Mouse (Mus musculus) urinary bladder, postnatal 10 days (tissue): ENCODE measurements around the gene Hapln2.
A peak's percentile ranks its signal among the peaks of the same experiment; 100 is the strongest.

Experiments used
- DNase-seq: peaks from one replicate; pipeline ENCODE4 v3.0.0; 2022; ENCODE audit warnings: low spot score

The Hapln2 gene

DNA sequence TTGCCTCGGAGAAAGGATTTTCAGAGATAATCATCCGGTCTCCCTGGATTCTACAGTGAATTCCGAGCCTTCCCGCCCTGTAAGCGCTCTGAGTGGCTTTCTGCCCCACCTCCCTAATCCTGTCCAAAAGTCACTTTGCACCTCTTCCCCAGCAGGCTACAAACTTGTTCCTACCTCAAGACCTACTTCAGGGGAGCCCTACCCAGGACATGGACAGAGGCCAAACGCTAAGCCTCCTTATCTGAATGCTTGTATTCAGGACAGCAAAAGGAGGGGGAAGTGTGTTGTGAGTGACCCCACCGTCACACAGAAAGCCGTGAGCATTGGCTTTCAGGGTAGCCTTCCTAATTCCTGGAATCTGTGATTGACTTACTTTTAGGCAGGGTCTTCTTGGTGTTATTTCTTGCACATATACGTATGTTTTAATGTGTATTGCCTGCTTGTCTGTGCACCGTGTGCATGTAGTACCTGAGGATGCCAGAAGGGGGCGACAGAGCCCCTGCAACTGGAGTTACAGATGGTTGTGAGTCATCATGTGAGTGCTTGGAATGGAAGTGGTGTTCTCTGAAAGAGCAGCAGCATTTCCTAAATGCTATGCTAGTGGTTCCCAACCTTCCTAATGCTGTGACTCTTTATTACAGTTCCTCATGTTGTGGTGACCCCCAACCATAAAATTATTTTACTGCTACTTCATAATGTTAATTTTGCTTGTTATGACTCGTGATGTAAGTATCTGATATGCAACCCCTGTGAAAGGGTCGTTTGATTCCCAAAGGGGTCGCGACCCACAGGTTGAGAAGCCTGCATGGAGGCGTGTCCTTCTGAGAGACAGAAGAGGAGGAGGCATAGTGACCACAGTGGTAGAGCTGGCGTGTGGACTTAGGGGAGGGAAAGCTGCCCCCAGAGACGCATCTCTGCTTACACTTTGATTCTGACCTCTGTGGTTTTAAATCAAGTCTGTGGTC lies 21.3 kb downstream of the Hapln2 start:
- DNase-seq = no peak

DNA sequence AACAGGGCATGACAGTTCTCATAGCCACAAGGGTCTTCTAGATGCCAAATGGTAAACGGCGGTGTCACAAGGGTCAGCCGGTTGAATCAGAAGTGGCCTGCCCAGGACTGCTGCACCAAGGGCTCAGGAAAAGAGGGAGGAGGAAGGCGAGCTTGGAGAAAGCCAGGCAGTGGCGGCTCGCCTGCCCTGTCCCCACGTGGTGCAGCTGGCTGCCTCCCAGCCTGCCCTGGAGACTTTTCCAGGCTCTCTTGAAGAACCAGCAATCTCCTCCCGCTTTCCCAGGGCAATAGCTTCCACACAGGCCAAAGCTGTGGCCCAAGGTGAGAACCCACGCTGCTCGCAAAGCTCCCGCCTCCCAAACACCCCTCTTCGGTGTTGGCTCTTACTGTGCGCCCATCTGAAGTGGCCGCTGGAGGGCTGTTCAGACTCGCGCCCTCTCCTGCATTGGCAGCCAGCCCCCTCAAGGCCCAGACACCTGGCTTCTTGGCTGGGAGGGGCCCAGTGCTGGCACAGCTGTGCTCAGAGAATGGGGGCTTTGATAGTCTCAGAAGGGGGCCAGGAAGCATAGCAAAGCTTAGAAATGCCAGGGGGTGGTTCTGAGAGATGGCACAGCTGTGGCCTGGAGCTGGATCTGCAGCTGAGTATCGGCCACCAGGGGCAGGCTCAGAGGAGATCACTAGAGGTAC lies 24.9 kb downstream of the Hapln2 start:
- no peak for DNase-seq

DNA sequence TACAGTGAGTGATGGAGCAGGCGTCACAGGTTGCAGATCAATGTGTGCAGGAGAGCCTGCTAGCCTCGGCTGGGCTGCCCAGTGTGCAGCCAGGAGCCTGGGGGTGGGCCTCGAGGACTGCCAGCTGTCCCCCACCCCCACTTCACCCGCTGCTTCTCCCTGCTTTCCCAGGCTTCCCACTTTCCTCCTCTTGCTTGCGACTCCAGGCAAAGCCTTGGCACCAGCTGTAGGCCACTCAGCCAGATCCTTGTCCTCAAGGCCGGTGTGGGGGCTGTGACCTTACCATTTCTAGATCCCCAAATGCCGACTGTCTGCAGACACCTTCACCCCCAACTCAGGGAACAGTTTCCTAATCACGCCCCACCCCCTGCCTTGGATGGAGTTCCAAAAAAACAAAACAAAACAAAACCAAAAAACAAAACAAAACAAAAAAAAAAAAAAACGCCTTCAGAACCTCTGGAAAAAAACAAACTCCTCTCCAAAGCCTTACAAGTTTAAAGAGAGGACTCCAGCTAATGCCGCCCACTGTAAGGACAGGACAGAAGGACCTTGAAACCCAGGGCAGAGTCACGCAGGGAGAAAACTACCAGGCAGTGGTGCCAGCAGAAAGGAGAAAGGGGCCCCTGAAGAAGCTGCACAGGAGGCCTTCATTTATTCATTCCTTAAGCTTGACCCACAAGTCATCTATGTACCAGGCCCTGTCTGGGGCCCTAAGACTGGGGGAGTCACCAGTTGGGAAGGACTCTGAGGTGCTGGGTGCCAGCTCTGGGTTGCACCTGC lies 26.4 kb downstream of the Hapln2 start:
- no peak for DNase-seq

DNA sequence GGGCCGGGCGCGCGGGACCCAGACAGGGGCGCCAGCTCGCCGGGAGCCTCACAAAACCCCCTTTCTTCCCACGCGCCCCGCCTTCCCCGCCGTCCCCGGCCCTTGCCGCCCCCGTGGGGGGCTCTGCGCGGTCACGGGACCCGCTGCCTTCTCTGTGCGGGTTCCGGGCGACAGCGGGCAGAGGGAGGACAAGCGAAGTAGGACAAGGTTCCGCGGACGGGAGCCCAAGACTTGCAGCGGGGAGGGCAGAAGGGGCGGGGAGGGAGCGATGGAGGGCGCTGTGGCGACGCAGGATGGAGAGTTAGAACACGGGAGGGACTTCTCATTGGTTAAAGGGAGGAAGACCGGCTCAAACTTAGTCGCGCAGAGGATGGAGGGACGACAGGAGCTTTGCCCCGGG lies 27.2 kb downstream of the Hapln2 start, which contains the start of gene Bcan:
Gene Bcan, minus strand, starts transcription at position 50 of the 400 bp plus-strand sequence.
- no peak for DNase-seq

DNA sequence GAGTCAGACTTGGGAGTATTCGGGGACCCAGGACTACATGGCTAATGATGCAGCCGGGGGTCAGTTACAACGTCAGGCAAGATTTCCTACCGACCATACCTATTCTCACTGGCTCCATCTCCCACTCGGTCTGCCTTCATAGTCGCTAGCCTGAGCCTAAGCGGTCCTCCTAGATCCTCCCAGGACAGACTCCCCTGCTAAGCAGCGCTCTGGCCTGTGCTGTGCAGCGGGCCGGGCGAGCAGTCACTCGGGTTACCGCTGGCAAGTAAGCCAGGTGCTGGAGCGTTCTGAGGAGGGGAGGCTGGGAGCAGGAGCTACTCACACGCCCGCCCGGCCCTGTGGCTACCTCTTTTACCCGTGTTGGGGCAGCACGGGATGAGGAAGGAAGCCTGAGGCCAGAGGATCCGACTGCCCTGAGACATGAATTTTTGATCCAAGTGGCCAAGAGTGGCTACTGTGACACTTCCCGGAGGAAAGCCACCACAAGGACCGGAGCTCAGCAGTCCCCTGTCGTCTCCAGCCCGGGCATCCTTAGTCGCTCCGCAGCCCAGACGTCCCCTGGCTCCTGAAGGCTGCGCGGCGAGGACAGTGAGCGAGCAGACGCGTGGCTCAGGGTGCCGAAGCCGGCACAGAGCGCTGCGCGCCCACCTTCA lies 28.0 kb downstream of the Hapln2 start:
- no peak for DNase-seq

DNA sequence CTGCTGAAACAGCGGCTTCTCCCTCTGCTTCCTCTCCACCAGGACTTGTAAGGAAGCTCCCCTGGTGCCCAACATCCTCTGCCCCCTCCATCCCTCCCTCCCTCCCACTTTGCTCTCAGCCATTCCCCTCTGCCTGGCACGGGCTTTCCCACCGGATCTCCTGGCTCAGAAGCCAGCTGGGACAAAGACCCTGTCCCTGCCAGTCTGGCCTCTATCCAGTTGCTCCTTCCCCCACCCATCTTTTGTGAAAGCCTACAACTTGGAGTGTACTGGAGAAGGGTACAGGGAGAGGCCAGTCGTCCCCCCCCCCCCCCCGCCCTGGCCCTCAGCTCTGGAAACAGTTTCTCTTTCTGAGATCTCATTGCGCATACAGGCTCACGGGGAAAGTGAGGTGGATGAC lies 28.6 kb downstream of the Hapln2 start:
- no peak for DNase-seq

DNA sequence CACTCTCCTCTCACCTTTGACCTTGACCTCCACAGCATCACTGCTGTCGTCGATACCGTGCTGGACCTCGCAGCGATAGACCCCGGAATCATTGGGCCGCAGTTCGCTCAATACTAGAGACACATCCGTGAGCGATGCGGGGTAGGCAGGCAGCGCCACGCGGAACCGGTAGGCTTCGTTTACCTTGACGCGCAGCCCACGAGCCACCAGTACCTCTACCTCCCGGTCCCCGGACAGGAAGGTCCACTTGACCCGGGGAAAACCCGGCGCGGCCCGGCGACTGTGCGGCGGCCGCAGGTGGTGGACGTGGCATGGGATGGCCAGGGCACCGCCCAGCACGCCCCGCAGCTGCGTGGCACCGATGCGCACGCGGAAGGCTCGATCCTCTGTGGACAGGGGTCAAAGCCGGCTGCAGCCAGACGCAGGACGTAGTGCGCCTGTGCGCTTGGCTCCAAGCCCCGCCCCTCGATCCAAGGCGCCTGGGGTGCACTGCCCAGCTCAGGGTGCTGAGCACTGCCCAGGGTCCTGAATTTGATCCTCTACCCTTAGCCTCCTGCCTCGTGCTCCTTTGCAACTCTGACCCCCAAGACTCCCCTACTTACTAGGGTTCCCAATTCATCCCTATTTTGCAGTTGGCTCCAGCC lies 30.3 kb downstream of the Hapln2 start:
- DNase-seq = no peak

DNA sequence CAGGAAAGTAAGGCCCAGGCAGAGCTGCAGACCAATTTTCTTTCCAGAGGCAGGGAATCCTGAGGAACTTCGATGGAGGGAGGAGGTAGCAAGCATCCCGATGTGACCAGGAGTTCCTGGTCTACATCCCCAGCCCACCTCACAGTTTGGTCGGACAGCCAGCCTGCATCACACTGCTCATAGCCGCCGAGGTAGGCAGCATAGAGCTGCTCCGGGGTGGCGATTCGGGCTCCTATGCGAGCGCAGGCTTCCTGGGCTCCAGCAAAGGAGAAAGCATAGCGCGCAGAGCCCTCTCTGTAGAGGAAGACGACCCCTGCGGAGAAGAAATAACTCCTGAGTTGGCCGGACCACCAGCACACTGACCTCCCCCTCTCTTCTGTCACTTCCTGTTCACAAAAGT lies 31.0 kb downstream of the Hapln2 start:
- DNase-seq = no peak

DNA sequence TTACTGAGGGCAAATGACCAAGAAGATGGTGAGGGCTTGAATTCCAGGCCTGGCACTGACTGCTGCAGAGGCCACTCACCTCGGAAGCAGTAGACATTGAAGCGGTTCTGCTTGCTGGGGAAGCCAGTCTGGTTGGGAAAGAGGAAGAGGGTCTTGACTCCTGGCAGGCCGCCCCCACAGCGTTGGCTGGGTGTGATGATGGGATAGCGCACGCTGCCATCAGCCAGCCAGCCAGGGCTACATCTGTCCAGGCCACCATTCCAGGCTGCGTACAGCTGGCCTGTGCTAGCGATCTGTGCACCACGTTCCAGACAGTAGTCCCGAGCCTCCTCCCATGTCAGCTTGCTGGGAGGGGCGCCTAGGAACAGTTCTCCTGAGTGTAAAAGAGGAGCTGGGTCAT lies 32.1 kb downstream of the Hapln2 start:
- DNase-seq = no peak

DNA sequence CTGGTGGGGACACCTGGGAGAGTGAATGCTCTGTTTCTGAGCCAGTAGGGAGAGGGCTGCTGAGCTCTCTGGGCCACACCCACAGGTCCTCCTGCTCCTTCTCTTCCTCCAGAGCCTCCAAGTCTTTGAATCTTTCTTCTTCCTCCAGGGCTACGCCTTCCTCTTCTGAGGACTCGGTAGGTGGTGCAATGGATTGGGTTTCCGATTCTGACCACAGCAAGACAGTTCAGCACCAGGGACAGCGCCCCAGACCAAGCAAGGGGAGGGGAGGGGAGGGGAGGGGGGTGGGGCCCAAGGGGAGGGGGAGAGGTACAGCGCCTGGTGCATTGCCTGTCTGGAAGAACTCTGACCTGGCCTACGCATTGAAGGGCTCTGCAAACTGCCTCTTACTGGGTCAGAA lies 33.9 kb downstream of the Hapln2 start:
- DNase-seq = no peak

DNA sequence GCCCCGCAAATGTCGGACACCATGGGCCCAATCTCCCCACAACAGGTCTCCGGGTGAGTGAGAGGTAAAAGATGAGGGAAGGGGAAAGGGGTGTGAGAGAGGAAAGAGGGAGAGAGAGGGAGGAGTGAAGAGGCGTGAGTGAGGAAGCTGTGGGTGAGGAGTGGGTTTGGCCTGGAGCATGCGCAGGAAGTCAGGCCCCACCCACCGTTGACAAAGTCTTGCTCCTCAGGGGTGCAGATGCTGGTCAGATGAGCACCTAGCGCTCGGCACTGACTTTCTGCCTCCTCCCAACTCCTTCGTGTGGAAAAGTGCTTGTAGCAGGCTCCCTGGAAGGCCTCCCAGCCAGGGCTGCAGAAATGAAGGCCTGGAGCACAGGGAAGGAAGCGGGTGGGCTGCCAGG lies 37.4 kb downstream of the Hapln2 start:
- DNase-seq = no peak

DNA sequence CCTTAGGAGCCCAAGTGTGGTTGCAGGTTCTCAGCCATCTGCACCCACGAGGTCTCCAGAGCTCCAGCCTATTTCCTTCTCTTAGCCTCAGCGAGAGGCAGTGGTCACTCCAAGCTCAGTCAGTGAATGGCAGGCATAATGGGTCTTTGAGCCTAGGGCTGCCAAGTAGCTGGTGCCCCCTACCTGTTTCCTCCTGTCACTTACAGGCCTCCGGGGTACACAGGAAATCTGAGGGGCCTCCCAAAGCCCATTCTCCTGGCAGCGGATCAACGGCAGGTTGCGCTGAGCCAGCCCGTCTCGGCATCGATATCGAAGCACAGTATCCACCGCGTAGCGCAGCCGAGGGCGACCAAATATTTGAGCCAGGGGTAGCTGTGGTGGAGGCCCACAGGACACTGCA lies 39.3 kb downstream of the Hapln2 start:
- DNase-seq = no peak

DNA sequence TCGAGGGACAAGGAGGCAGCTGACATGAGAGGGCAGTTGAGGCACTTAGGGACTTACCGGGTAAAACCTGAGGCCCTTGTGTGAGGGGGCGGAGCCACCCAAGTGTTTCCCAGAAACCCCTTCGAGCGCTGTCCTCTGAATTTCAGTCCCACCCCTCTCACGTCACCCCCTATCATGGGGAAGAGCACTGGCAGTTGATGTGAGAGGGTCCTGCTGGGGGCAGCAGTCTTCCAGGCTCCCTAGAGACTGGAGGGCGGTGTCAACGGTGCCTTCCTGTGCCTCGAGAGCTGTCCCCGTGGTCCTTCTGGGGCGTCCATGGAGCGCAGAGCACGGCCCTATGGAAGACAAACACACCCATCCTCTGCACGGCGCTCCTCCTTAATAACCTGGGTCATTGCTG lies 39.8 kb downstream of the Hapln2 start:
- no peak for DNase-seq

DNA sequence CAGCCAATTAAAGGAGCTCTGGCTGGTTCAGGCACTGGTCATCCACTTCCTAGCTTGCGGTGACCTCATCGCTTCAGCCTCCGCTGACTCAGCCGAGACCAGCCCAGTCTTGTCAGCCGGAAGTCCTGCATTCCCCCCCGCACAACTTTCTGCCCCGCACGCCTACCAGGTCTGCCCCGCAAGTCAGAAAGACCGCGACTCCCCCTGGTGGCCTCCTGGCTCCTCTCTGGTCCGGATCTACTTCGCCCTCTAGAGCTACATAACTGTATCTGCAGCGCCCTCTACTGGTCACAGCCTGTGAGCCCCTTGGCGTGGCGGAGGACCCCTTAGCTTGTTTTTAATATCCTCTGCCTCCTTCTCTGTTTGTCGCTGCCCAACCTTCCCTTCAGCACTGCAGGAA lies 40.5 kb downstream of the Hapln2 start:
- DNase-seq = peak; percentile 94

DNA sequence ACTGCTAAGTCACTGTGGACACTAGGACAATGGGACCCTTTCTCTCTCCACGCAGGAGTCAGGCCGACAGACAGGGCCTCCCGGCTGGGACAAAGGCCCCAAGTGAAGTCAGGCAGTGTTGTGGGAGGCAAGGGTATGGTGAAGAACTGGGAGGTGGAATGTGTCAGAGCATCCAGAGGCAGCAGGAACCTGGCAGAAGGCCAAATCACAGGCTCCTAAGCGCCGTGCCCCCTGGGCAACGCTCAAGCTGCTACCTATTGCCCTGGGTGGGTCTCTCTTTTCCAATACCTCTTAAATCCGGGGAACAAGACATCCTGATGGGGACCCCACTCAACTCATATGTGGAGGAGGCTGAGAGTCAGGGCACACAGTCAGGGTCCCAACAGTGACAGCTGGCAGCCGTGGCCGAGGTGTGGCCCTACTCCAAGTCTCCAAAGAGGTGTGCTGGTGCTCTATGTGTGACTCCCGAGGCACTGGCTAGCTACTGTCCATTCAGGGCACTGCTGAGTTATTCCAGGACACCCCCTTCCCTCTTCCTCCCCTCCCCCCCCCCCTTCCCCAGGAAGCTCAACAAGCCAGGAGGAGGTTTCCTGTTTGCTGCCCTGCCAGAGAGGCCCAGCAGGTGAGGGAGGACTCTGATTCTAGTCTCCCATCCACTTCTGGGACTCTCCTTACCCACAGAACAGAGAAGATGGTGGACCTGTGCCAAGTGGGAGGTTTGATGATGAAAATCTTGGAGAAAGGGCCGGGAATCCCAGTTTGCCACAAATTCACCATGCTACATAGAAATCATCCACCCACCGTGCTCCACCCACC lies 41.7 kb downstream of the Hapln2 start:
- no peak for DNase-seq

DNA sequence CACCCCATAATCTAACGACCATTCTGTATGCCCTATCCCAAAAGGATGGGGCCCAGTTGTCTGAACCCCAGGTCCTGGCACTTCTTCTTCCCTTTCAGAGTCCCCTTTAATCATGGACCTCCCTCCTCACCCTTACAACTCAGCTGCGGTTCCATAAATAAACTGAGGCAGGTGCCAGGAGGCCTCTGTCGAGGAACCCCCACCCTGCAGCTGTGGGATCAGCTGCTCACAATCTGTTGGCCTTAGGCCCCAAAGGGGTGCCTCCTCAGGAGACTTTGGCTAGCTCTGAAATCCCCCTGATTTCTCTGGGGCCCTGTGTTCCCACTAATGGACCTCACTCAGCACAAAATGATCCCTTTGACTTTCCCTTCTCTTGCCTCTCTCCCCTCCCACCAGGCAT lies 43.3 kb downstream of the Hapln2 start:
- DNase-seq = no peak

DNA sequence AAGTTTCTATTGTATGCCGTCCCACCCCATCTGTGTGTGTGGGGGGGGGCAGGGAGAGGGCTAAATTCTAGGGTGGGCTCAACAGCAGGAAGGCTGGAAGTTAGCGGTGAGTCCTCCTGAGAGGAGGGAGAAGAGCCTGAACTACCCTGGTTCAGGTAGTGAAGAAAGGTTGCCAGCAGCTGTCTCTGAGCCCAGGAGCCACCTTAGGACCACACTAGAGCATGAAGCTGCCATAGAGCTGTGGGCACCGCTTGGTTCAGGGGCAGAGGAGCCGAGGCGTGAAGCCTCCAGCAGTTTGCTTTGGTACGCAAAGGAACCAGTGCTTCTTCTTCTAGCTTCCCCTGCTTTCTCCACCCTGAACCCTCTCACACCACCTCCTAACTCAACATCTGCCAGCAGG lies 43.8 kb downstream of the Hapln2 start:
- DNase-seq = no peak

DNA sequence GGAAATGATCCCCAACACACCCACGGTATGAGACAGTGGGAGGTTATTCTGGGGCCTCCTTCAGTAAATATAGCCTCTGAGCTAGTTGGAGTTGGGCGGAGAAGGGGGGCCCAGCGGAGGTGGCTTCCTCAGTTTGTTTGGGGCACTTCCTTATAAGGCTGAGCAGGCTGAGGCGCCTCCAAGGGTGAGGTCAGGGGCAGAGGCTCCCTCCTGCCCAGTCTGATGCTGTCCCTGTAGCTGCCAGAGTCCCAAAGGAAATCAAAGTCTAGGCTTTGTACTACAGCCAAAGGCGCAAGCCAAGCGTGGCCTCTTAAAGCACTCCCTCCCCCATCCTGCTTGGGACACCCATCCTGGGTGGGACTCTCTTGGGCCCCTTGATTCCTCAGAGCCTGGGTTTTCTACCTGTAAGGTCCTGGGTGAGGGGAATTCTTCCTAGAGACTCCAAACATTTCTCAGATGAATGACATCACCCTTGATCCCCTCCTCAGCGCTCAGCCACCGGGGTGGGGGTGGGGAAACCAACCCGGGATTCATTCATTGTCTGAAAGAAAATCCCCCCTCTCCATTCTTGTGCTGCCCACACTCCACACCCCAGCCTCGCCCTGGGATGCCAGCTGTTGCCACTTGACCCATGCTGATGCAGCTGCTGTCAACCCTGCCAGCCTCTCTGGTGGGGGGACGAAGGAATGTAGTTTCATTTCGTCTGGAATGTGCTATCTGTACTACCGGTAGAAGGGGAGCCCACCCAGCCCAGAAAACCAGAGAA lies 44.4 kb downstream of the Hapln2 start:
- DNase-seq = no peak

DNA sequence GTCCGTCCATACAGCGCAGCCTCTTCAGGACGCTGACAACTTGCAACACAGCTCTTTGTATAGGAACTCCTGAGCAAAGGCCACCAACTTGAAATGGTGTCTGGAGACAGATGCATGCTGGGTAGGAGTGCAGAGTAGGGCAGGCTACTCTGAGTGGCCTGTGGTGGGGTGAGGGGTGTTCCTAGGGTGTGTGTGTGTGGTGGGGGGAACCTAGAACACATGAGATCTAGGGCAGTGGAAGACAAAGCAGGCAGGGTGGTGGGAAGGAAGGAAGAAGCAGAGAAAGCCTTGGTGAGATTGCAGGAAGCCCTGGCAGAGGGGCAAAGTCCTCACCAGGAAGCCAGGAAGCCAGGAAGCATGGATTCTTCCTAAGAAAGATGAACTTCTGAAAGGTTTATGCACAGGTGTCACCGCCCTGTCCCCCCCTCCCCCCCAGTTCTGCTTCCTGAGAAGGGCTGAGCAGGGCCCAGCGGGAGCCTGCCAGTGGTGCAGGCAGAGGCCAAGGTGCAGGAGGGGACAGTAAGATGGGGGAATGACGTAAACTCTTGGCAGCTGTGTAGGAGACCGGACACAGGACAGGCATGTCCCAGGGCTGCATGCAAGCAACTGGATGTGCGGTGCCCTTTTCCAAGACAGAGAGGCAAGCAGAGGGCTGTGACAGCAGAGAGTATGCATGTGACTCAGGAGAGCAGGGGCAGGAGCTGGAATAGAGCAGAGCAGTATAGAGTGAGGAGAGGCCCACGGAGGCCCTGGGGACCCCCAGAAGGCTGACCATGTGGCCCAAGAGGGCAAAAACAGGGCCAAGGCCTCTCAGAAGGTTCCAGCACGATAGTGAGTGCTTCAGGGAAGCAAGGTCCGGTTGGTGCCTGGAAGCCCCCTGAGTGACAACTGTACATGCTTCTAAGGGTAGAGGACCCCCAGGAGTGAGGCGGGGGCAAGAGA lies 45.2 kb downstream of the Hapln2 start:
- DNase-seq = no peak
